Mouse (Mus musculus) mature B cell (primary cell): ENCODE results near the gene Plxnd1.

Source experiments
- in situ Hi-C: fragments of 300-500 bp; cut with MboI; formaldehyde crosslinking; loops from 2 replicates; pipeline ENCODE4 v1.14.3; 2019

Gene Plxnd1

GRCm38 (mm10) chr6:115994877-115995520 lies at the start of gene Plxnd1:
Gene Plxnd1 (minus strand): TSS chr6:115995005.
- in situ Hi-C loops, result no loop called here

- in situ Hi-C loops, result no loop called here
Measured at GRCm38 (mm10) chr6:116044039-116044438, 49.2 kb upstream of the Plxnd1 start.

- in situ Hi-C loops, result no loop called here
Measured at GRCm38 (mm10) chr6:116038222-116038621, 43.4 kb upstream of the Plxnd1 start.

- in situ Hi-C loops, result no loop called here
Measured at GRCm38 (mm10) chr6:116037281-116037831, 42.6 kb upstream of the Plxnd1 start.

GRCm38 (mm10) chr6:116036555-116036954 lies 41.8 kb upstream of the Plxnd1 start:
- in situ Hi-C loops, result no loop called here

GRCm38 (mm10) chr6:116031052-116031451 lies 36.2 kb upstream of the Plxnd1 start:
- in situ Hi-C loops, result no loop called here

GRCm38 (mm10) chr6:116024666-116025065 lies 29.9 kb upstream of the Plxnd1 start:
- in situ Hi-C loops, result no loop called here

GRCm38 (mm10) chr6:116021961-116022485 lies 27.2 kb upstream of the Plxnd1 start:
- in situ Hi-C loops, result no loop called here

- in situ Hi-C loops, result loop anchor here (10.0 kb wide), 1 partner anchor 119 kb away; no protein-coding TSS in a partner anchor
Measured at GRCm38 (mm10) chr6:116015902-116016301, 21.1 kb upstream of the Plxnd1 start.

- in situ Hi-C loops, result loop anchor here (10.0 kb wide), 1 partner anchor 121 kb away; no protein-coding TSS in a partner anchor
Measured at GRCm38 (mm10) chr6:116014111-116014510, 19.3 kb upstream of the Plxnd1 start.

GRCm38 (mm10) chr6:116013687-116014086 lies 18.9 kb upstream of the Plxnd1 start:
- in situ Hi-C loops, result loop anchor here (10.0 kb wide), 1 partner anchor 121 kb away; no protein-coding TSS in a partner anchor

- in situ Hi-C loops, result loop anchor here (10.0 kb wide), 1 partner anchor 124 kb away; no protein-coding TSS in a partner anchor
Measured at GRCm38 (mm10) chr6:116010541-116010940, 15.7 kb upstream of the Plxnd1 start.

- in situ Hi-C loops, result loop anchor here (10.0 kb wide), 1 partner anchor 105 kb away; no protein-coding TSS in a partner anchor
Measured at GRCm38 (mm10) chr6:116009426-116009825, 14.6 kb upstream of the Plxnd1 start.

GRCm38 (mm10) chr6:116007561-116008173 lies 12.9 kb upstream of the Plxnd1 start:
- in situ Hi-C loops, result loop anchor here (10.0 kb wide), 1 partner anchor 103 kb away; no protein-coding TSS in a partner anchor

GRCm38 (mm10) chr6:116006731-116007130 lies 11.9 kb upstream of the Plxnd1 start:
- in situ Hi-C loops, result loop anchor here (10.0 kb wide), 1 partner anchor 102 kb away; no protein-coding TSS in a partner anchor

- in situ Hi-C loops, result loop anchor here (10.0 kb wide), 1 partner anchor 101 kb away; no protein-coding TSS in a partner anchor
Measured at GRCm38 (mm10) chr6:116005959-116006288, 11.1 kb upstream of the Plxnd1 start.

GRCm38 (mm10) chr6:116005275-116005958 lies 10.6 kb upstream of the Plxnd1 start:
- in situ Hi-C loops, result loop anchor here (10.0 kb wide), 1 partner anchor 101 kb away; no protein-coding TSS in a partner anchor

GRCm38 (mm10) chr6:116004716-116005115 lies 9.9 kb upstream of the Plxnd1 start:
- in situ Hi-C loops, result loop anchor here (10.0 kb wide), 1 partner anchor 100 kb away; no protein-coding TSS in a partner anchor

GRCm38 (mm10) chr6:116004069-116004468 lies 9.3 kb upstream of the Plxnd1 start:
- in situ Hi-C loops, result loop anchor here (10.0 kb wide), 1 partner anchor 99 kb away; no protein-coding TSS in a partner anchor

- in situ Hi-C loops, result loop anchor here (10.0 kb wide), 1 partner anchor 99 kb away; no protein-coding TSS in a partner anchor
Measured at GRCm38 (mm10) chr6:116003516-116003915, 8.7 kb upstream of the Plxnd1 start.

- in situ Hi-C loops, result loop anchor here (10.0 kb wide), 1 partner anchor 98 kb away; no protein-coding TSS in a partner anchor
Measured at GRCm38 (mm10) chr6:116002311-116003104, 7.7 kb upstream of the Plxnd1 start.
